Mouse (Mus musculus): ENCODE measurements around the gene Abhd17b.

DNA sequence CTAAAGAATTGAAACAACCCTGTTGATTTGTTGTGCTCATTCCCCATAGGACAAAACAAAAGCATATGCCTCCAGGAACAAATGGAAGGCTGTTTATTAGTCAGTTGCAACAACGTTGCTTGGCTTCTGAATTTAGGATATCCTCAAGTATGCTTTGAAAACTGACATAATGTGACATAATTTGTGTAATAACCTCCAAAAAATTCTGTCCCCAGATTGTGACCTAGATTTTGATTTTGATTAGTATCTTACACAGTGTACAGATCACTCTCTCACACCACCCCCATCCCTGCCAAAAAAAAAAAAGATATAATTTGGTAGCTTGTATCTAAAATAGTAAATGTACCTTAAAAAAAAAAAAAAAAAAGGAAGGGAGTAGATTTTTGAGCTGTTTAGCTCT, 7.7 kb downstream of the Abhd17b start:
- TF ChIP-seq CTCF (IDR thresholded peaks at IDR 0.05; ENCODE audit: extremely low read depth, insufficient read depth, low read length) (no peak), POLR2A (IDR thresholded peaks at IDR 0.05; ENCODE audit: extremely low read depth, insufficient read depth, low read length) (no peak)
